Mouse (Mus musculus) ES-Bruce4 (cell line): ENCODE results near the gene Hba-a2. TPM values are rescaled to one million over a fixed set of nuclear protein-coding genes. Genes with fewer than 3 reads are reported as not detected.
A peak's percentile ranks its signal among the peaks of the same experiment; 100 is the strongest.

Experiments used
- H3K27ac ChIP-seq: 2 replicates; pipeline ENCODE4 v1.5.1; 2012; ENCODE audit warnings: low read length, inconsistent platforms; ENCODE audit not compliant: insufficient read depth
- H3K27me3 ChIP-seq: 2 replicates; pipeline ENCODE4 v1.6.1; 2012; ENCODE audit warnings: mild to moderate bottlenecking, low read length, inconsistent platforms; ENCODE audit not compliant: control insufficient read depth, poor library complexity, insufficient read depth, severe bottlenecking
- H3K36me3 ChIP-seq: 2 replicates; pipeline ENCODE4 v1.6.1; 2012; ENCODE audit warnings: inconsistent platforms, mild to moderate bottlenecking, low read length, moderate library complexity; ENCODE audit not compliant: control insufficient read depth, poor library complexity, insufficient read depth, severe bottlenecking
- H3K4me1 ChIP-seq: one replicate; pipeline ENCODE4 v1.8.1; 2011; ENCODE audit warnings: low read length; ENCODE audit not compliant: control insufficient read depth, insufficient read depth
- H3K4me3 ChIP-seq: 2 replicates; pipeline ENCODE4 v1.5.1; 2011; ENCODE audit warnings: low read depth, mild to moderate bottlenecking, low read length
- H3K9ac ChIP-seq: 2 replicates; pipeline ENCODE4 v1.6.1; 2012; ENCODE audit warnings: low read depth, mild to moderate bottlenecking, inconsistent platforms; ENCODE audit not compliant: poor library complexity, severe bottlenecking
- H3K9me3 ChIP-seq: replicated peaks from 2 replicates; pipeline ENCODE4 v1.6.1; 2012; ENCODE audit warnings: mild to moderate bottlenecking, low read length, inconsistent platforms; ENCODE audit not compliant: control insufficient read depth, poor library complexity, insufficient read depth, severe bottlenecking
- CTCF ChIP-seq: IDR thresholded peaks from one replicate; pipeline ENCODE4 v1.8.1; 2011; ENCODE audit warnings: low read depth, low read length
- EP300 ChIP-seq: IDR thresholded peaks from 2 replicates; pipeline ENCODE4 v1.6.1; 2011; ENCODE audit warnings: low read depth, low read length; ENCODE audit not compliant: insufficient read depth
- POLR2A ChIP-seq: IDR thresholded peaks from one replicate; pipeline ENCODE4 v1.8.1; 2011; ENCODE audit warnings: low read length; ENCODE audit not compliant: insufficient read depth
- polyA plus RNA-seq: library from polyadenylated mRNA; stranded (reverse); fragments of >200 nt; gene quantifications from 2 replicates; pipeline ENCODE4 v1.2.4, GENCODE M21; 2011; ENCODE audit warnings: low read depth; ENCODE audit not compliant: missing spikeins, insufficient read depth, insufficient read length

The Hba-a2 gene
- polyA plus RNA-seq, 1 experiment = 10.3 TPM

DNA sequence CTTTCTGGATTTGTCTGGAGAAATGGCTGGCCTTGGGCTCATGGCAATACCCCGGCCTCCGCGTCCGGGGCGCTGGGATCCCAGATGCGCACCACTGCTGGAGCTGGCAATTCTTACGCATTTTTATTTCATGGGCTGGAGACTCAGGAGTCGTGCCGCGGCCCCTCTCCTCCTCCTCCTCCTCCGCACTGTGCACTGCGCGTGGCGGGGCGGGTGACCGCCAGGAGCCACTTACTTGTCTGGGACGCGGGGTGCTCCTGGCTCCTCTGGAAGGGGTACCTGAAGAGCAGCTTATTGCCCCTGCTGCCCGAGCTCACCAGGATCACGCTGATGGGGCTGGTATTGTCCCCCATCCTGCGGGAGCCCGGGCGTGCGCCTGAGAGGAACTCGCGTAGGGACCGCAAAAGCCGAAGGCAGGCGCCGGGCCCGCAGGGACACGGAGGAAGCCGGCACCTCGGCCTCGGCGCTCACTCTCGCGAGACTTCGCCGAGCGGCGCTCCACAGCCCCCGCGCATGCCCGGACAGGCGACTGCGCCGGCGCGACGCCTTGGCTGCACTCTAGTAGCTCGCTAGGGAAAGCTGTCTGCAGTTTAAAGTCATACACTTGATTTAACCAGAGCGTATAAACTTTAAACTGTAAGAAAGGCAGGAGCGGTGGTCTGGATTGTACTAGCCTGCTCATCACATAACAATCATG is 29.0 kb upstream of the Hba-a2 start, which contains the start of gene Nprl3:
Gene Nprl3, minus strand, starts transcription at position 520 of the 697 bp plus-strand sequence.
- Histone ChIP-seq H3K4me3 (peak within 1 kb of the TSS; percentile 96), H3K27ac (peak within 1 kb of the TSS; percentile 78), H3K9ac (peak within 1 kb of the TSS; percentile 91), H3K4me1 (no peaks in the 10 kb centered on the region), H3K9me3 (no peaks in the 10 kb centered on the region), H3K36me3 (no peaks in the 10 kb centered on the region), H3K27me3 (no peaks in the 10 kb centered on the region)
- TF ChIP-seq EP300 (no peak), POLR2A (peak; percentile 66), CTCF (no peak)

DNA sequence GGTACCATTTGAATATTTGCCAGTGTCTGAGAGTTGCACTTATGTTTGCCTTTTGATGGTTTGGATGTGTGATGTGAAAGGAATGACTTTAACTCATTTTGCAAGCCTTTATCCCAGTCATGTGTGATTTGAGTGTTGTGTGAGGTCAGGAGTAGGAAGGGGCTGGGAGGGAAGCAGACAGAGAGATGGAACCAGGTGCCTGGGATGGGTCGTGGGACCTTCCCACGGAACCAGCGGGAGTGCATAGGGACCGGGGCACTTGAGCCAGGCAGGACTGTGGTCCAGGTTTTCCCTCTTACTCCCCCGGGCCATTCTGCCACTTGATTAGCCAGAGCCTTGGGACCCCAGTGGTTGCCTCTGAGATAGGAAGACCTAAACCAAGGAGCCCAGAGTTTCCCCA is 28.3 kb upstream of the Hba-a2 start:
- Histone ChIP-seq H3K4me1 (no peaks in the 10 kb centered on the region), H3K4me3 (peak overlapping the region; percentile 17; the same call in 1 of the 2 replicates), H3K9ac (peak overlapping the region; percentile 91), H3K9me3 (no peaks in the 10 kb centered on the region), H3K36me3 (no peaks in the 10 kb centered on the region), H3K27me3 (no peaks in the 10 kb centered on the region), H3K27ac (no peak overlapping the region)
- TF ChIP-seq POLR2A (no peak), EP300 (no peak), CTCF (no peak)

DNA sequence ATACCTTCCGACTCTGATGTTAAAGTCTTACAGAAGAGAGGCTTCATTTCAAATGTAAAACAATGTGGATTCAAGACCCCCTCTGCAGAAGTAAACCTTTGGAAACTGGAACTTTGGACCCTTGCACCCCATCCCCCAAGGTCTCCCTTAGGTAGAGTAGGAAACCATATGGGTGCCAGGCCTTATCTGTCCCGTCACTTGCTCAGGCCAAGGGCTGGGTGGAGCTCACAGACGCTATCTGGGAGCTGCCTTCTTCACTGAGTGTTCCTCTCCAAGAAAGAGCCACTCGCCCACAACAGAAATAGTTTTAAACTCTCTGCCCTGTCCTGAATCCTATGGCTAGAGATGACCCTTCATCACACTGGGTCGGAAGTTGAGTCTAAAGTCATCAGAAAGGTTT is 27.3 kb upstream of the Hba-a2 start:
- Histone ChIP-seq H3K36me3 (no peaks in the 10 kb centered on the region), H3K9me3 (no peaks in the 10 kb centered on the region), H3K27ac (no peak overlapping the region), H3K9ac (no peak overlapping the region), H3K27me3 (no peaks in the 10 kb centered on the region), H3K4me1 (no peaks in the 10 kb centered on the region), H3K4me3 (no peak overlapping the region)
- TF ChIP-seq POLR2A = no peak
- TF ChIP-seq EP300 = no peak
- no peak for TF ChIP-seq CTCF

DNA sequence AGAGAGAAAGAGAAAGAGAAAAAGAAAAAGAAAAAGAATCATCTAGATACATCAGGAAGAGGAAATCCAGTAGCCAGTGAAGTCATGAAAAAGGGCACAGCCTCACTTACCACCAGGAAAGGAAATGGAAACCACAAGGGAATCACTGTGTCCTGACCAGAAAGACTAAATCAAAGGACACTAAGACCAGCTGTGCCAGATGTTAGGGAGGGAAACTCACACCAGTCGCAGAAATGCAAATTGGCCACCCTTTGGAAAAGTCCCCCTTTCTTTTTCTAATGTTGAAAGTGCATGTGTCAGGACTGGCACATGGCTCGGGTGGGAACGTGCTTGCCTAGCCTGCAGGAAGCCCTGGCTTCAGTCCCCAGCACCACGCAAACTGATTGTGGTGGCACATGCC is 25.1 kb upstream of the Hba-a2 start:
- Histone ChIP-seq H3K9me3 (no peaks in the 10 kb centered on the region), H3K4me1 (no peaks in the 10 kb centered on the region), H3K27ac (no peak overlapping the region), H3K27me3 (no peaks in the 10 kb centered on the region), H3K9ac (no peak overlapping the region), H3K36me3 (no peaks in the 10 kb centered on the region), H3K4me3 (no peak overlapping the region)
- TF ChIP-seq CTCF = no peak
- no peak for TF ChIP-seq EP300
- TF ChIP-seq POLR2A = no peak

DNA sequence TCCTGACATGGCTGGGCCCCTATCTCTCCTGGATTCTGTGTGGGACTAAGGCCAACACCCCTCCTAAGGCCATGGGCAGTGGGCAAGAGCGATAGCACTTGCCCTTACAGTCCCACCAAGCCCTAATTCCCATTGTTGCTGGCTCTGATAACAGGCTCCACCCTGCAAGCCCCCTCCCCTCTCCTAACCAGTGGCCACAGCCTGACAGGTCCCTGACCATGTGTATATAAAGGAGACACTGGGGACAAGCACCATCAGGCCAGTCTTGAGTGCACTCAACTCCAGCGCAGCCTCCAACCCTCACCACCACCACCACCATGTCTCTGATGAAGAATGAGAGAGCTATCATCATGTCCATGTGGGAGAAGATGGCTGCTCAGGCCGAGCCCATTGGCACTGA is 19.9 kb upstream of the Hba-a2 start, which contains the start of gene Hba-x:
Gene Hba-x, plus strand, starts transcription at position 54 of the 400 bp plus-strand sequence.
- no peak for TF ChIP-seq POLR2A
- no peak for TF ChIP-seq EP300
- TF ChIP-seq CTCF = no peak

DNA sequence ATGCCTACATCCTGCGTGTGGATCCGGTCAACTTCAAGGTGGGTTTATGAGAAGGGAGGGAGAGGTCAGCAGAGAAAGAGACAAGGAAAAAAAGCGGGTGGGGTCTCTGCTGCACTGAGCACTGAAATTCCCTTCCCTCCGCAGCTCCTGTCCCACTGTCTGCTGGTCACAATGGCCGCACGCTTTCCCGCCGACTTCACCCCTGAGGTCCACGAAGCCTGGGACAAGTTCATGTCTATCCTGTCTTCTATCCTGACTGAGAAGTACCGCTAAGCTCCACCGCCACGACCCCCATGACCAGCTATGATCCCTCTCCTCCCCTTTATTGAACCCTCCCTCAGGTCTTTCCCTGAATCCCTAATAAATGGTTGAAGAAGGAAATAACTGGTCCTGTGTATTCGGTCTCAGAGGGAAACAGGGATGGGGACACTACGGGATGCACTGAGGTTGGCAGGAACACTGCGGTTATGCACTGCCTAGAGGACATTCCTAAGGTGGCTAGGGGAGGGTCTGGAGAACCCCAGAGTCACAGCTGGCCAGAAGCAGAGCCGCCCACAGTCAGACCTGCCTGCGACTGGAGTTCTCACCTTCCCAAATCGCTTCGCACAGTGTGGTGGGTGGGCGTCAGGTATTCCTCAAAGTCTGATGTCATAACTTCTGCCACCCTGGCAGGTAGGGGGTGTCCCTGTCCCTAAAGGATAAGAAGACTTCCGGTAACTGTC is 18.4 kb upstream of the Hba-a2 start:
- peak overlapping the region; percentile 36 for H3K4me3 ChIP-seq
- peaks cover 2% of the 10 kb centered on the region; the same call in 1 of the 2 replicates for H3K27me3 ChIP-seq
- H3K27ac ChIP-seq = no peak overlapping the region
- no peak for TF ChIP-seq POLR2A
- no peak for TF ChIP-seq CTCF
- TF ChIP-seq EP300 = no peak
- no peak overlapping the region for H3K9ac ChIP-seq
- H3K4me1 ChIP-seq = no peaks in the 10 kb centered on the region
- H3K9me3 ChIP-seq = no peaks in the 10 kb centered on the region
- no peaks in the 10 kb centered on the region for H3K36me3 ChIP-seq

More for the DNA sequence above, 19.9 kb upstream of the Hba-a2 start, which contains the start of gene Hba-x:
- Histone ChIP-seq H3K27ac (no peak within 1 kb of the TSS), H3K4me1 (no peaks in the 10 kb centered on the region), H3K9ac (no peak within 1 kb of the TSS), H3K36me3 (no peaks in the 10 kb centered on the region), H3K4me3 (no peak within 1 kb of the TSS), H3K27me3 (no peaks in the 10 kb centered on the region), H3K9me3 (no peaks in the 10 kb centered on the region)
